Comparison of ENCODE assay signal across 7 mouse cellular contexts in genomic region chr10:37140166-37140735, GRCm38 (mm10). TPM values are rescaled to one million over a fixed set of nuclear protein-coding genes. Genes with fewer than 3 reads are reported as not detected.
DNase-seq lines count a peak whose midpoint lies in the region; ATAC-seq and TF ChIP-seq lines count a peak whose summit lies in the region.

No protein-coding gene starts in this region.

- peak overlapping the region; percentile 23 for H3K27ac ChIP-seq in bone marrow, adult 2 months (ENCODE audit: control insufficient read depth, insufficient read depth, low read depth, low read length, poor library complexity)
- H3K27ac ChIP-seq in forebrain, embryonic 12.5 days, result peak overlapping the region; percentile 100
- peak overlapping the region; percentile 99 for H3K27ac ChIP-seq in kidney, embryonic 15.5 days
- H3K27ac ChIP-seq in midbrain, embryonic 10.5 days (replicated peaks), result peak overlapping the region; percentile 100

- TF ChIP-seq POLR2A in bone marrow, adult 2 months (IDR thresholded peaks at IDR 0.05; ENCODE audit: borderline replicate concordance, control insufficient read depth, low read depth, low read length), result no peak

- WGBS in bone marrow, adult 2 months, result under 1% methylated on average over 24 of the region's 24 CpGs
- 0% methylated on average over 24 of the region's 24 CpGs for WGBS in forebrain, embryonic 12.5 days
- WGBS in kidney, embryonic 15.5 days, result 0% methylated on average over 24 of the region's 24 CpGs
- under 1% methylated on average over 24 of the region's 24 CpGs for WGBS in midbrain, embryonic 10.5 days

- H3K27me3 ChIP-seq in forebrain, embryonic 12.5 days, result no peaks in the 10 kb centered on the region
- H3K27me3 ChIP-seq in kidney, embryonic 15.5 days, result no peaks in the 10 kb centered on the region
- H3K27me3 ChIP-seq in midbrain, embryonic 10.5 days (ENCODE audit: low read depth, poor library complexity, severe bottlenecking), result no peaks in the 10 kb centered on the region

- no peaks in the 10 kb centered on the region; the same call in 1 of the 2 replicates for H3K4me1 ChIP-seq in bone marrow, adult 2 months (ENCODE audit: control insufficient read depth, insufficient read depth, low read length)
- peaks cover 9% of the 10 kb centered on the region for H3K4me1 ChIP-seq in forebrain, embryonic 12.5 days
- H3K4me1 ChIP-seq in kidney, embryonic 15.5 days, result peaks cover 5% of the 10 kb centered on the region
- peaks cover 10% of the 10 kb centered on the region for H3K4me1 ChIP-seq in midbrain, embryonic 10.5 days

- peak overlapping the region; percentile 100 for H3K9ac ChIP-seq in forebrain, embryonic 12.5 days
- peak overlapping the region; percentile 92 for H3K9ac ChIP-seq in kidney, embryonic 15.5 days

- peak; percentile 10; the same call in 1 of the 2 replicates for ATAC-seq in forebrain, embryonic 12.5 days (ENCODE audit: low FRiP score)
- no peak; the same call in 1 of the 2 replicates for ATAC-seq in kidney, embryonic 15.5 days (replicated peaks; ENCODE audit: low FRiP score)

- H3K36me3 ChIP-seq in forebrain, embryonic 12.5 days (replicated peaks), result peaks cover 11% of the 10 kb centered on the region
- no peaks in the 10 kb centered on the region for H3K36me3 ChIP-seq in kidney, embryonic 15.5 days
- peaks cover 15% of the 10 kb centered on the region for H3K36me3 ChIP-seq in midbrain, embryonic 10.5 days

- no peak for TF ChIP-seq CTCF in bone marrow, adult 2 months (IDR thresholded peaks at IDR 0.05; ENCODE audit: control insufficient read depth, insufficient read depth, low read length)

- peak overlapping the region; percentile 66 for H3K4me2 ChIP-seq in forebrain, embryonic 12.5 days
- H3K4me2 ChIP-seq in kidney, embryonic 15.5 days, result peak overlapping the region; percentile 90

- H3K4me3 ChIP-seq in bone marrow, adult 2 months (replicated peaks; ENCODE audit: control insufficient read depth, low read depth, low read length), result peak overlapping the region; percentile 62
- peak overlapping the region; percentile 98 for H3K4me3 ChIP-seq in forebrain, embryonic 12.5 days (replicated peaks)
- peak overlapping the region; percentile 86 for H3K4me3 ChIP-seq in kidney, embryonic 15.5 days (replicated peaks)
- H3K4me3 ChIP-seq in midbrain, embryonic 10.5 days, result peak overlapping the region; percentile 93

- H3K9me3 ChIP-seq in forebrain, embryonic 12.5 days, result no peaks in the 10 kb centered on the region
- no peaks in the 10 kb centered on the region for H3K9me3 ChIP-seq in kidney, embryonic 15.5 days (replicated peaks)
- no peaks in the 10 kb centered on the region for H3K9me3 ChIP-seq in midbrain, embryonic 10.5 days (replicated peaks)

- peak; percentile 10 for DNase-seq in left cerebral cortex, adult 11 months (ENCODE audit: low spot score)
- no peak for DNase-seq in left cerebral cortex, adult 18-20 months (ENCODE audit: low spot score in 2 of 2)
- no peak for DNase-seq in midbrain, embryonic 10.5 days (ENCODE audit: low spot score)
- no peak for DNase-seq in right cerebral cortex, postnatal 36 days (ENCODE audit: low spot score in 2 of 2)

RNA-seq across cellular contexts. Expression of gene Marcks, which starts 1.5 kb away (rescaled TPM):
- 100 to 1,000 TPM; 129 to 141 TPM for total RNA-seq in left cerebral cortex, adult 18-20 months (2021)
- polyA plus RNA-seq in bone marrow, adult 2 months (2011; ENCODE audit: insufficient read depth, insufficient read length, low replicate concordance, missing spikeins), result 19.7 and 44.2 TPM in 2 replicates
- polyA plus RNA-seq in forebrain, embryonic 12.5 days (2016; fragmentation: Nextera tagmentation; extraction: Ambion mirVana), result 291 and 320 TPM in 2 replicates
- 102 and 104 TPM in 2 replicates for polyA plus RNA-seq in kidney, embryonic 15.5 days (2015; fragmentation: Nextera tagmentation; extraction: Ambion mirVana)
- 169 and 200 TPM in 2 replicates for polyA plus RNA-seq in midbrain, embryonic 10.5 days (2016; fragmentation: Nextera tagmentation; extraction: Ambion mirVana)

Comparison
In these comparisons a context has a peak if more than half of its experiments do, and no peak if none do; other contexts are left out.
1. H3K27ac ChIP-seq: peak in every context shown above with its lines; median percentile 100 in forebrain, embryonic 12.5 days; 100 in midbrain, embryonic 10.5 days; 99 in kidney, embryonic 15.5 days; 23 in bone marrow, adult 2 months.